Mouse (Mus musculus) adrenal gland, adult 18-20 months (tissue): Measurements from ENCODE around the gene Col12a1. TPM values are rescaled to one million over a fixed set of nuclear protein-coding genes. Genes with fewer than 3 reads are reported as not detected.
"Not testable (repeated sequence)": the region's sequence is repeated elsewhere in the genome, so short reads cannot be mapped to it uniquely, and the experiment has no call there.

Source experiments
- DNase-seq, 2 experiments: peaks; one replicate each; pipeline ENCODE4 v3.0.0; 2021 to 2022; ENCODE audit warnings: low spot score in 2 of 2
- total RNA-seq, 2 experiments: library from RNA; stranded (reverse); gene quantifications; 1 replicate in 1 of 2; 2 replicates in 1 of 2; pipeline ENCODE4 v1.2.3; 2021

Col12a1 gene
- total RNA-seq, 2 experiments from 2014 or later, result 10.9 to 11.0 TPM

DNA sequence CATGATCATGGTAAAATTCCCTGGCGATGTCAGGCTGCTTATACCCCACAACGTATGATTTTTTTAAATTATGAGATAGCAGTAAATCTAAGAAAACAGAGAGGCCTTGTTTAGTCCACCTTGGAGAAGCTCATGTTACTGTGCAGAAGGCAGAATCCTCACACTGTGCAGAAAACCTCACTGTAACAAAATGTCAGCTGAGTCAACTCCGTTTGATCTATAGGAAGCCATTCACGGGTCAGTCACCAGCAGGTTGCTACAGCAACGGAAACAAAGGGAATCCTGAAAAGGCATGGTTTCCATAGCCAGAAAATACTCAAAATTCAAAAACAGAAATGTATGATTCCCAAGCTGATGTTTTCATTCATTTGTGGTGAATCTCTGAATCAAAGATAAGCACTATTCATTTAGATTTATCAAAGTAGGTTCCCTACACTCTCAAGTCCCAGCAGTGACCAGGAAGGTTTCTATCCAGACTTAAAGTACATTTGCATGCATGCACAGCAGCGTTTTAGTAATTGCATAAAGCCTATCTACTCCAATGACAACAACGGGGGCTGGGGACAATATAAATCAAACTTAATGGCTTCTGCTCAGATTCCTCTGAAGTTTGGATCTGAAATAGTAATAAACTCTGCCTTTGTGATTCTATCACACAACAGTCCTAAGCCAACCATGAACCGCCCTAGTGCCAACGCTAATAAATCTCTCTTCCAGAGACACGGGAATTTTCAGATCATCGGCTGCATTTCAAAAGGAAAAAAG, 28.7 kb downstream of the Col12a1 start:
- DNase-seq, result no peak

DNA sequence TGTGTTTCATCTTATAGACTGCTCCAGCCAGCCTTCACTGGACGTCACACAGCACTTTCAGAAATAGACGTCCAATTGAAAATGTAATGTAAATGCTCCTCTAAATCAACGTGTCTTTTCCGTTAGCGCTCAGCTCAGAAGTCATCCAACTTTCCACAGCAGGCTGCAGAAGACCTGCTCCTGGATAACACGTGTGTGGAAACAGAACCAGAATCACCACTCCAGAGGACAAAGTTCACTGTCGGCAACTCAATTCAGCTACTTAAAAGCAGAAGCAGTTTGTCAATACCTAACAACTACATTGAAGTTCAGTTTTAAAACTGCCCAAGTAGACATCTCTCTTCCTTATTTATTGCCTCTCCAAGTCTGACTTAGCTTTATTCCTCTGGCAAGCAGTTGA, 29.3 kb downstream of the Col12a1 start:
- DNase-seq, result no peak

DNA sequence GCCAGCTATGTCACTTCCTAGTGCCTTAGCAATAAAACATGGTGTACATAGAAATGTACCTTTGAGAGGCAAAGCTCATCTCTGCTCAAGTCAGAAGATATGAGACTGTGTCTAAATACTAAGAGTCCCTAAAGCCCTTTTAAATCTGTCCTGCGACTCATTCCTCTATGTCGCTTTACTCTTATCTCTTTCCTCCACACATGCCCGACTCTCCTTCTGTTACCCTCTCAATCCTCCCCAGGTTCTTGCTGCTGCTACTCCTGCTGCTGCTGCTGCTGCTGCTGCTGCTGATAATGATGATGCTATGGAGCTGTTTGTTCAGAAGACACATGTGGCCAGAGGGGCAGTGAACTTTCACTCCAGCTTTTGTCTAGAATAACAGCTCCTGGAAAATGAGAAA, 31.4 kb downstream of the Col12a1 start:
- no peak for DNase-seq

DNA sequence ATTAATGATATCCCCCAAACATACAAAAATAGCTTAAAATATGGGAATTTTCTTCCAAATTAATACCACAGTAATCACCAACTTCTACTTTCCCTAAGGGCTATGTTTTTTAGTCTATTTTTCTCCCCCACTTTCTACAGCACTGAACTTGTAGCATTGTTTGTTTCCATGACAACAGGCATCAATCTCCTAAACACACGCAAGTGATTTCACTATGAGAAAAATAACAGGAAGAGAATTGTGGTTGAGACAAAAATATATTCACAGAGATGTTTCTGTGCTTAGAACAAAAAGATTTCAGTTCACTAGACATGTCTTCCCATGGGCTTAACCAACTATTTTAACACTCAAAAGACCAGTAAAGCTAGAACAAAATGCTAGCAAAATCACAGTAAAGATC, 32.6 kb downstream of the Col12a1 start:
- no peak for DNase-seq

DNA sequence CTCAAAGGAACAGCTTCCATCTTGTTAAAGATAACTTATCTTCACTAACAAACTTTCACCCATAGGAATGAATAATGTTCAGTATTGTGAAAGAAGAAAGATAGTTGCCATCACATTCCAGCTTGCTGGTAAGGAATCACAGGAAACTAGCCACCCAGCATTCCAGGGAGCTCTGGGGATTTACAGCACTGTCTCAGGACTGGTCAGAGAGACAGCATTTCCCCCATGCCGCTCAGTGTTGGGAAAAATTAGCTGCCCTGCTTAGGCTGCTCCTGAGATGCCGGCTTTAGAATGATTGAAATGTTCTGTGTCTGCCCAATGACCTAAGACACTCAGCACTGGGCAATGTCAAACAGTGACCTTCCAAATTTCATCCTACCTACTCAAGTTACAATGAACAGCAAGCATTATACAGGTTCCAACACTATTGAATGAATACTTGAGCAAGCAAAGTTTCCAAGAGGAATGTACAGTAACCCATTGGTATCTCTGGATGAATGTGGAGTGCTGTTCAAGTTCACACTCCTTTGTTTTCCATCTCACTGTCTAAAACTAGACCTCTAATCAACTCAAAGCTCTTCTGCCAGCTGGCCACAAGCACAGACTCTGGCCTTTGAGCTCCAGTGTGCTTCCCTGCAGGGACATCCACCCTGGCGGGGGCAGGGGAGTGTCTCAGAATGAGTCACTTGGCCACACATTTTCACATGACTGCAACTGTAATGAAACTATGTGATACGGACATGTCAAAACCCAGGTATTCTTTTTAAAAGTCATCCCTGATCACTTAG, 38.0 kb downstream of the Col12a1 start:
- DNase-seq, result no peak

DNA sequence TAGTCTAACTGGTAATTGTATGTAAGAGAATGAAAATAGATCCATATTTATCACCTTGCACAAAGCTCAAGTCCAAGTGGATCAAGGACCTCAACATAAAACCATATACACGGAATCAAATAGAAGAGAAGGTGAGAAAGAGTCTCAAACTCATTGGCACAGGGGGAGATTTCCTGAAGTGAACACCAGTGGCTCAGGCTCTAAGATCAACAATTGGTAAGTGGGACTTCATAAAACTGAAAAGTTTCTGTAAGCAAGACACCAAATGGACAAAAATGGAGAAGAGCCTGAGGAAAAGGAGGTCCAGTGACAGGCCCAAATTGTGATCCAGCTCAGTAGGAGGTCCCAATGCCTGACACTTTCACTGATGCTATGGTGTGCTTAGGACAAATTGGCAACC, 49.8 kb downstream of the Col12a1 start:
- not testable (repeated sequence) for DNase-seq

DNA sequence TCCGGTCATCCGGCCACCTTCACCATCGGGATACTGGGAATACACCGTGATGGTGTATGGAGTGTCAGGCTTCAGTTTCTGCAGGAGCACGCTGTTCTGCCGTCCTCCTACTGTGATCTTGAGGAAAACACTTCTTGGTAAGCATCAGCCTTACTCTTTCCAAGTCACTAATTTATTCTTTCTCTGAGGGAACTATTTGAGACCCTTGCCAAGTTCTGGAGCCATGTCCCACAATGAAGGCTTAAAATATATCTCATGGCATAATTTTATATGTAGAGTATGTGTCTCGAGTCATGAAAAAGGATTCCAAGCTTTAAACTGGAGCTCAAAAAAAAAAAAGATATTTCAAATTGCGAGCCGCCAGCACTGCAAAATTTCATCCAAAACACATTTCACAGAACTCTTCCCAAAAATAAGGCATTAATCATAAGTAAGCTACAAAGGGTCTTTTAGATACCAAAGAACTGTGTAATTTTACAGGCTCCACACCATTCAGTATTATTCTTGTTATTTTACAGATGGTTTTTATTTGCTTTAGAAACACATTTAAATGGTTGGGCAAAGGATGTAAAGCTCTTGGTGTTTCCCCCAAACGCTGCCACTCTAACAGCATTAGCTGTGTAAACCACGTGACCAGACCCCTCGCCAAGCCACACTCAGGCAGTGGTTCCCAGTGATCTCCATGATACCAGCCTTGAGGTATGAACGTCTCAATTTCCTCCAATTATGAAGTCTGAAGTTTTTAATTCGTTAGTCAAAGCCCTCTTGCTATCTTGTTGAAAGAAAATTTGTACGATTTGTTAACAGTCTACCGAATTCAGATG, 65.1 kb downstream of the Col12a1 start:
- DNase-seq, result no peak

DNA sequence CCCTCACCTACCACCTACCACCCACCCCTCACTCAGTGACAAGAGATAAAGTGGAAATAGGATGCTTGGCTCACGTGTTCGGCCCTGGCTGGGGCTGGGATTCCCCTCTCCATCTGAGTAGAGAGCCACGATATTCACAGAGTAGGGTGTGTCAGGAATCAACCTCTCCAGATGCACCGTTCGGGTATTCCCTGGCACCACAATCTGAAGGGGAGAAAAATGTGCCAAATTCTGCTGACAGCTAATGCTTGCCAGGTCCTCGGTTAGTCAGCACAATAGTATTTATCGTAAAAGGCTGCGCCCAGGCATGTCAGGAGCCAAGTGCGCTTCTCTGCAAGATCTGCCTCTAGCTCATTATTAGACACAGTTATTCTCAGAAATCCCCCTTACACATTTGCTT, 70.0 kb downstream of the Col12a1 start:
- no peak for DNase-seq

DNA sequence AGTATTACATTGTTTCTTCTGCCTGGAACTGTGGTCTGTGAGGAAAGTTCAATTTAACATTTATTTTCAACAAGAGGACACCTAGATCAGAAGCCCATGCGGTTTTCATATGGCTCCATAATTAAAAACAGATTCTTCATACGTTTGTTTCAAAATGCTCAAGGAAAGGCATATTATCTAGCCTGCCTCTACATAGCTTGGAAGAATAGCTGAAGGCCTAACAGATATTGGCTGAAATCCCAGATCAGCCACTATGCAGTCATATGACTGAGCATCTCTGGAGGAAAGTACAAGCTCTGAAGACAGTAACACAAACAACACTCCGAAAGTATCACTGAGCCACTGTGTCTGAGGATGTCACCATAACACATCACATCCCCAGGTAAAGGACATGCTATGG, 72.9 kb downstream of the Col12a1 start:
- DNase-seq, result no peak

DNA sequence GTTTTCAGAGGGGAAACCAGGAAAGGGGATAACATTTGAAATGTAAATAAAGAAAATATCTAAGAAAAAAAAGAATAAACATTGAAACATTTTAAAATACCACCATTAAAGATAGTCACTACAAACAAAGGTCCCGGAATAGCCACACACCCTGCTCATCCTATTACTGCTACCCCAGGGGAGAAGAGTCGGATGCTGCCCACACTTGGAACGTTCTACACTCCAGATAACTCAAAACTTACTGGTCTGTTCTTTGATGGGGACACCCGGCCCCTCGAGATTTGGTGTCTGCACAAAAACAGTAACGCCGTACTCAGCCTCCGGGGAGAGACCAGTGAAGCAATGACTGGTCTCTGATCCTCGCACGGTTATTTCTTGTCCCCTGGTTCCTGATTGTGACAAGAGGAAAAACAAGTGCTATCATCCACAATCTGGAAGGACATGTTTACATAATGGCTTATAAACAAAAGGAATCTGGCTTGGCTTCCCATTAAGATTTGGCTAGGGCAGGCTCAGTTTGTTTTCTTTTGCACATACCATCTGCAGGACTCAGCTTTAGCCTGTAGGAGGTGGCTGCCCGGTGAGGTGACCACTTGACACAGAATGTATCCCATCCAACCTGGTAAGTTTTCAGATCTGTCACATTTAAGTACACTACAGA, 79.1 kb downstream of the Col12a1 start:
- no peak for DNase-seq

DNA sequence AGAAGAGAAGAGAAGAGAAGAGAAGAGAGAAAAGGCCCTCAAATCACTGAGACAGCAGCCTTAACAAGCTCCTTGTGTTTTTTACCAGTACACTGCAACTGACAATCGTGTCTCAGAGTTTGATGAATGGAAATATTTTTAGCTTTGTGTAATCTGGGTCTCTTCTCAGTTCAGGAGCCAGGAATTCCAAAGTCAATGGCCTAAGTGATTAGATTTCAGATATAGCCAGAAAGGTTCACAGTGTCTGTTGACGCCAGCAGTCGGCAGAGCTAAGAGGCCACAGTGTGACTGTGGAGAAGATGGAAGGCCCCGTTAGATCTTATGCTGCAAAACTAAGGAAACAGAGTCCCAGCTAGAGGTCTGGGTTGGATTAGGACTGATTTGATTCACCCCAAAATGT, 80.8 kb downstream of the Col12a1 start:
- DNase-seq, result no peak

DNA sequence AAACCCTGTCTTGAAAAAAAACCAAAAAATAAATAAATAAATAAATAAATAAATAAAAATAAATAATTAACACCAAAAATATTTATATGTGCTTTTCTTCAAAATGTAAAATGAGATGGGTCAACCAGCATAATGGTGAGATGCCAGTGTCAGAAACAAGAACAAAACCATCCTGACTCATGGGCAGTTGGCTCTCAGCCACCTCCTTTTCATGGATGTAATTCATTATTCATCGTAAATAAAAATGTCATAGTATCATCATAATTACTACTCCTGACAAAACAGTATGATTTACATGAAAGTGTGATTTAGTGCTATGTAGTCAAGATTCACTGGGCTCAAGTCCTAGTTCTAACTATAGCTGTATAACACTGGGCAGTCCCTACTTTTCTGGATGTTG, 84.6 kb downstream of the Col12a1 start:
- no peak for DNase-seq

DNA sequence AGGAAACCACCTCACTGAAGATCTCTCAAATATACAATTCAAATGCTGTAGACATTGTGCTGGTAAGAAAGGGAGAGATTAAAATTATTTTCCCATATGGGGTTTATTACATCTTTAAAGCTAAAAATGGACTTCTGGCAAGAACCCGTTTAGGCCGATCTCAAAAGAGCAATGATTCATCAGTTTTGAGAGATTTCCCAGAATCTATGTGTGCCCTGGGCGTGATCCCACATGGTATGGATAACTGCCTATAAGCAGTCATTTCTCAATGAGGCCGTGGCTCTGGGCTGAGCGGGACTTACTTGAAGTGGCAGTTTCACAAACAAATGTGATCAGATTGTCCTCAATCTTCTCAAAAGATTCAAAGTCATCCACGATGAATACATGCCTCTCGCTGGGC, 87.4 kb downstream of the Col12a1 start:
- DNase-seq, result no peak

DNA sequence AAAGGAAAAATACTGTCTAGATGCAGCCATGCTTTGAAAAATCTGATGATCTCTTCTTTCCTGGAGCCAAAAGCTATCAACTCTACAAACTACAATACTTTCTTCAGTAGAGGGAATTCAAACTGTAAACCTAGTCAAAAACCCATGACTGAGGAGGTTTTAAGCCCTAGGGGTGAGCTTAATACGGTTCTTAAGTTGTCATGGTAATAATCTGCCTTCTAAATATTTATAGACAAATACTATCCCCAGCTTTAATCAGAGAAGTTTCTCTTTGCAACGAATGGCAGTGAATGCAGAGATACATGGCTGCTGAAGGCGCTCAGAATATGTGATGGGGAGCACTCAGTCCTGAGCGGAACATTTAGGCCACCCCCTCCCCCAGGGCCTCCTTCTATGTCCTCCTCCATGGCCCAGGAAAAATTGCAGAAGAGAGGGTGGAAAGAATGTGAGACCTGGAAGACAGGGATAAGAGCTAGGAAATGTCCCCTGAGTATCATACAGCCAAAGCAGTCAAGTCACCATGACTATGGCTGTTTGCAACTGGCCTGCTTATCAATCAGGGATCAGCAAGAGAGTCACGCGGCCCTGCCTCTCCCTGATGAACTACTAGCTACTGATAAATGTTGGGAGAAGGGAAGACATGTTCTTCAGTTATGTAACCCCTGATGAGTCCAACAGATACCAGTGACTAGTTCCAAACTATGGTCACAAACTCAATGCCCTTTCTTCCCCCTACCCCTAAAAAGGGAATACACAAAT, 99.6 kb downstream of the Col12a1 start:
- DNase-seq, result no peak

DNA sequence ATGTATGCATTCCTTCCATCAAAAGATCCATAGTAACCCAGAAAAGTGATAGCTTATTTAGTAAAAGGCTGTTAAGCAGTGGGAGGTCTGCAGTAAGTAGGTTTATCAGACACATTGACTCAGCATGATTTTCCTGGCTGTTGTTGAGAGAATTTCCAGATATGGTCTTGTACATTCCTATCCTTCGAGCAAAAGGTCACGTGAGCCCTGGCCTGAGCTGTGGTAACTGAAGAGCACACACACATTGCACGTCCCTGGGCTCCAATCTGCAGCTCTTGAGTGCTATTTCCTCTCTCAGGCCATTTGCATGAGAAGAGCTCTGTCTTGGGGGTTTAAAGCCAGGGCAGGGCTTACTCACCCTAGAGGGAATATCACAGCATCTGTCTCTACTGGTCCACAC, 101.3 kb downstream of the Col12a1 start:
- DNase-seq, result no peak

DNA sequence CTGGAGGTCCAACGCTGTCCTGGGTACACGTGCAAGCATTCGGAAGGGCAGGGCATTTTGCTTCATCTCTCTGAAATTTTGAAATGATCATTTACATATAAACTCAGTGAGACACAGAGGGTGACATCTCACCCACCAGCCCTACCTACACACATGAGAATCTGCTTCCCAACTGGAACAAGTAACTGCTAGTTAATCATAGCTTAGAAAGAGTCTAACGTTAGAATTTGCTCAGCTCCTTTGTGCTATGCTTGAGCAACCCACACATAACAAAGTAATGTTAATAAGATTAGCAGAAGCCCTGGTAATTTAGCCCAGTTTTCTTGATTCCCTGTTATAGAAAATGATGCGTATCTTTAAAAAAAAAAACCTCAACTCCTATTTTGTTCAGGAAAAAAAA, 102.6 kb downstream of the Col12a1 start:
- DNase-seq, result no peak

DNA sequence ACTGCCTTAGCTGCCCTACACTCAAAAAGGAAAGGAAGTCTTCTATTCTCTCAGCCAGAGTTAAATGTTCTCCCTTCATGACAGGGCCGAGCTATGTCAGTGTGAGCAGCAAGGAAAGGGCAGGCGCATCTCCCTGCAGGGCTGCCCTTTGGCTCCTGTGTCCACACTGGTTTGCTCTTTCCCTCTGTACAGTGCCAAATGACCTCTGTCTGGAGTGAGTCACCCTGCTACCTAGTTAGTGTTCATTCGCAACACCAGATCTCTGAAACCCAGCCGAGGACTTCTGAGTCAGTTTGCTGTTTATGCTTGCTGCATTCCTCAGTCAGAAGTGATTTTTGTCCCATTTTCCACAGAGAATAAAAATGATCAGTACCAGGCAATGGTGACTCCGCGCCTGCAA, 108.3 kb downstream of the Col12a1 start:
- DNase-seq, result peak; percentile 25 to 39

DNA sequence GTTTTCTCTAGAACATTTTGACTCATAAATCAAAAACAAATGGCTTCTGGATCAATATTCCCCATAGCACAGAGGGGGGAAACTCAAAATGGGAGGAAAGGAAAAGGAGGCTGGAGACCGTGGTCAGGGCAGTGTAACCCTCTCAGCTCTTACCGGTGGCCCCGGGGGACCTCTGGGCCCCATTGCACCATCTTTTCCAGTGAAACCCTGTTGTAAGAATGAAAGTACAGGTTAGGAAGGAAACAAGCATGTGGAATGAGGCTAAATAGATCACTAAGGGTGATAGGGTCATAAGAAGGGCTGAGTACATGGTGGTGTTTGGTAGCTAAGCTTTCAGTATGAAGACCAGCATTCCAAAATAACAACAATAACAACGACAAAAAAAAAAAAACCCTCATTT, 109.0 kb downstream of the Col12a1 start:
- no peak for DNase-seq

DNA sequence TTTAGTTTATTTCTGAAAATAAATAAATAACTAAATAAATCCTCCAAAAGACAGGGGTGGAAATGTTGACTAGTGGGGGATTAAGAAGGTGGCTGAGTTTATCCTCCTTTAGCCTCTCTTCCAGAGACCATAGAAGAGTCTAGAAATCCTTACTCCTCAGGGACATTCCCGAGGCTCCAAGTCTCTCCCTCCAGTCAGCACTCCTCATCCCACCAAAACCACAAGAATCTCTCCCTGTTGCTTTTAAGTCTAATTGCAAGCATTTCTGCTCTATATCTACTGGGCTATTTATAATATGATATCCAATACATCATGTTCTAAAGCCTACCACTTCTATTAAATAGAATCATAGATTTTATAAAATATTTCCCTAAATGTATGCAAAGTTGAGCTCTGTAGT, 109.8 kb downstream of the Col12a1 start:
- DNase-seq, result no peak

DNA sequence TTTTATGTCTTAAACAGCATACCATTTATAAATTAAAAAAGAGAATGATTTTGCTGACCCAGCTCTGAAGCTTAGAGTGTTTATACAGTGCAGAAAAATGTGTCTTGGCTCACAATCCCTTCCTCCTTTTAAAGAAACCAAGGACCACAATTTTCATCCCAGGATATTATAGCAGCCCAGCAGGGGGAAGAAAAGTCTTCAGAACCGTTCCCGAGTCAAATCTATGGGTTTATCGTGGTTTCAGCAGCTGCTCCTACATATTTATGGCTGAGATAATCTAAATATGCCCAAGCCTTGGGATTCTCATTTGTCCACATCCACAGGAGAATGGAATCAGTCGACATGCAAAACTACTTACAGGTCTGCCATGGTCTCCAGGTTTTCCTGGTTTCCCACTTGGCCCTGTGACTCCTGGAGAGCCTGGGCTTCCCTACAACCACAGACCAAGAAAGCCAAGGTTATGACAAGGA, 110.5 kb downstream of the Col12a1 start:
- DNase-seq, result no peak
